Mouse (Mus musculus): Measurements from ENCODE around the gene Tmem40. TPM values are rescaled to one million over a fixed set of nuclear protein-coding genes. Genes with fewer than 3 reads are reported as not detected.

Tmem40 gene
- total and polyA plus RNA-seq, 3 experiments = not detected

DNA sequence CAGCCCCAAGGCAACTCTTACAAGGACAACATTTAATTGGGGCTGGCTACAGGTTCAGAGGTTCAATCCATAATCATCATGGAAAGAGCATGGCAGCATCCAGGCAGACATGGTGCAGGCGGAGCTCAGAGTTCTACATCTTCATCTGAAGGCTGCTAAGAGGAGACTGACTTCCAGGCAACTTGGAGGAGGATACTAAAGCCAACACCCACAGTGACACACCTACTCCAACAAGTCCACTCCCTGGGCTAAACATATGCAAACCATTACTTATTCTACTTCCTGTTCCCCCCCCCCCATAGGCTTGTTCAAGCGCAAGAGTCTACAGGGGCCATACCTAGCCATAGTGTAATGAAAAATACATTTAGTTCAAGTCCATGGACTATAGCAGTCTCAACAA is 77.9 kb downstream of the Tmem40 start:
- Histone ChIP-seq H3K27me3 (replicated peaks) (no peaks in the 10 kb centered on the region), H3K4me3 (replicated peaks in 1 of 3; ENCODE audit: low read depth in 2 of 3, low read length in 2 of 3, poor library complexity in 1 of 3) (no peak overlapping the region), H3K79me2 (replicated peaks; ENCODE audit: control insufficient read depth, extremely low read depth, insufficient read depth, poor library complexity, severe bottlenecking) (no peaks in the 10 kb centered on the region), H3K36me3 (replicated peaks in 1 of 2; ENCODE audit: control insufficient read depth in 1 of 2, insufficient read depth in 1 of 2, low read length in 1 of 2) (no peaks in the 10 kb centered on the region), H3K27ac (ENCODE audit: insufficient read depth, low read depth) (no peak overlapping the region), H3K9me3 (replicated peaks; ENCODE audit: low read length) (no peaks in the 10 kb centered on the region), H3K4me1 (ENCODE audit: control insufficient read depth in 1 of 2, insufficient read depth in 2 of 2) (peaks cover 3 to 9% of the 10 kb centered on the region in 2 experiments; a peak in 2 of 4 replicates), H3K4me2 (ENCODE audit: insufficient read depth, low read depth, poor library complexity, severe bottlenecking) (0 out of 2 replicates have a peak overlapping the region, but pooled peaks have one; percentile 5), H3K9ac (ENCODE audit: insufficient read depth, low read depth) (no peak overlapping the region)
- DNase-seq (ENCODE audit: extremely low read depth) = peak; percentile 12
- dilution Hi-C loops (cut with MboI; ENCODE audit: extremely low pct_ligation_motif_present, extremely low pct_unique_long_range_greater_than_20kb, low sequenced_read_pairs) (no loop called here), in situ Hi-C loops (cut with MboI; ENCODE audit: low pct_ligation_motif_present, low pct_unique_long_range_greater_than_20kb, low sequenced_read_pairs) (no loop called here)
- TF ChIP-seq ZNF384 (IDR thresholded peaks at IDR 0.05; ENCODE audit: low read depth, low read length) (no peak), PAX5 (IDR thresholded peaks at IDR 0.05; ENCODE audit: low read length) (no peak), MXI1 (IDR thresholded peaks at IDR 0.05; ENCODE audit: low read depth, low read length) (no peak), ZMIZ1 (IDR thresholded peaks at IDR 0.05; ENCODE audit: low read depth, low read length) (no peak), POLR2A (IDR thresholded peaks at IDR 0.05; ENCODE audit: low read depth, low read length) (0 out of 2 replicates have a peak, but pooled peaks have one; percentile 14)

DNA sequence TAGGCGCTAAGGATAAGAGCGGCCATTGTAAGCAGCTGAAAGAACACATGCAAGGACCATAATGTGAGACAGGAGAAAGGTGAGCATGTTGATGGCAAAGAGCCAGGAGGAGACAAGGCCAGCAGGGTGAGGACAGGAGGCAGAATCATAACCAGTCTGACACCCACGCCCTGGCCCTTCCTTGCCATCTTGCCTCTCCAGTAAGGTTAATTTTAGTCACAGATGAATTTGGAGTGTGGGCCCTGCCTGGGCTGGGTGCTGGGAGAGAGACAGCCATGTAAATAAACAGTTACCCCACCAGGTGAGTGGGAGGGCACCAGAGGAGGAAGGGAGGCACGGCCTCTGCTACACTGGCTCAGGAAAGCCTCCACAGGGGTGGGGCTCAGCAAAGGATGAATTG is 81.1 kb downstream of the Tmem40 start:
- no peaks in the 10 kb centered on the region for H3K36me3 ChIP-seq (replicated peaks in 1 of 2; ENCODE audit: control insufficient read depth in 1 of 2, insufficient read depth in 1 of 2, low read length in 1 of 2)
- H3K4me1 ChIP-seq (ENCODE audit: control insufficient read depth in 1 of 2, insufficient read depth in 2 of 2) = peaks cover 3 to 21% of the 10 kb centered on the region in 2 experiments; a peak in 2 of 4 replicates
- H3K4me3 ChIP-seq (replicated peaks in 1 of 3; ENCODE audit: low read depth in 2 of 3, low read length in 2 of 3, poor library complexity in 1 of 3) = no peak overlapping the region
- no peak for DNase-seq (ENCODE audit: extremely low read depth)
- in situ Hi-C loops (cut with MboI; ENCODE audit: low pct_ligation_motif_present, low pct_unique_long_range_greater_than_20kb, low sequenced_read_pairs) = no loop called here
- H3K27ac ChIP-seq (ENCODE audit: insufficient read depth, low read depth) = no peak overlapping the region
- dilution Hi-C loops (cut with MboI; ENCODE audit: extremely low pct_ligation_motif_present, extremely low pct_unique_long_range_greater_than_20kb, low sequenced_read_pairs) = no loop called here
- H3K79me2 ChIP-seq (replicated peaks; ENCODE audit: control insufficient read depth, extremely low read depth, insufficient read depth, poor library complexity, severe bottlenecking) = no peaks in the 10 kb centered on the region
- H3K9ac ChIP-seq (ENCODE audit: insufficient read depth, low read depth) = no peak overlapping the region
- no peak overlapping the region for H3K4me2 ChIP-seq (ENCODE audit: insufficient read depth, low read depth, poor library complexity, severe bottlenecking)
- no peak for TF ChIP-seq ELF1 (IDR thresholded peaks at IDR 0.05; ENCODE audit: low read depth, low read length)
- no peaks in the 10 kb centered on the region for H3K27me3 ChIP-seq (replicated peaks)
- no peaks in the 10 kb centered on the region for H3K9me3 ChIP-seq (replicated peaks; ENCODE audit: low read length)

Other genes starting within 250 kb of the Tmem40 start
- 17.2 and 18.4 TPM in 2 replicates for gene Tsen2, start 217.7 kb downstream of the Tmem40 start, total RNA-seq (2012; rRNA removed)
- gene Tsen2, start 217.7 kb downstream of the Tmem40 start, total RNA-seq (2014; rRNA removed) = 18.2 and 20.4 TPM in 2 replicates
- 30.1 and 33.8 TPM in 2 replicates for gene Tsen2, start 217.7 kb downstream of the Tmem40 start, polyA plus RNA-seq (2012; ENCODE audit: insufficient read length, low read depth)
- gene Mkrn2os, start 169.8 kb downstream of the Tmem40 start, total RNA-seq (2012; rRNA removed) = not detected in 2 replicates
- gene Mkrn2os, start 169.8 kb downstream of the Tmem40 start, total RNA-seq (2014; rRNA removed) = not detected in 2 replicates
- gene Mkrn2os, start 169.8 kb downstream of the Tmem40 start, polyA plus RNA-seq (2012; ENCODE audit: insufficient read length, low read depth) = not detected in 2 replicates
- gene Mkrn2, start 160.5 kb downstream of the Tmem40 start, total RNA-seq (2012; rRNA removed) = 11.7 and 14.6 TPM in 2 replicates
- 45.8 and 49.8 TPM in 2 replicates for gene Mkrn2, start 160.5 kb downstream of the Tmem40 start, total RNA-seq (2014; rRNA removed)
- gene Mkrn2, start 160.5 kb downstream of the Tmem40 start, polyA plus RNA-seq (2012; ENCODE audit: insufficient read length, low read depth) = 17.1 and 18.6 TPM in 2 replicates
- gene Raf1, start 85.8 kb downstream of the Tmem40 start, total RNA-seq (2012; rRNA removed) = 59.8 and 61.7 TPM in 2 replicates
- 76.8 and 79.2 TPM in 2 replicates for gene Raf1, start 85.8 kb downstream of the Tmem40 start, total RNA-seq (2014; rRNA removed)
- gene Raf1, start 85.8 kb downstream of the Tmem40 start, polyA plus RNA-seq (2012; ENCODE audit: insufficient read length, low read depth) = 53.5 and 63.2 TPM in 2 replicates
- 7.8 and 8.5 TPM in 2 replicates for gene Cand2, start 12.1 kb upstream of the Tmem40 start, total RNA-seq (2012; rRNA removed)
- 3.6 and 3.9 TPM in 2 replicates for gene Cand2, start 12.1 kb upstream of the Tmem40 start, total RNA-seq (2014; rRNA removed)
- 14.2 and 17.1 TPM in 2 replicates for gene Cand2, start 12.1 kb upstream of the Tmem40 start, polyA plus RNA-seq (2012; ENCODE audit: insufficient read length, low read depth)
- gene Rpl32, start 46.3 kb upstream of the Tmem40 start, total RNA-seq (2012; rRNA removed) = 5,179 and 5,276 TPM in 2 replicates
- gene Rpl32, start 46.3 kb upstream of the Tmem40 start, total RNA-seq (2014; rRNA removed) = 7,033 and 7,473 TPM in 2 replicates
- gene Rpl32, start 46.3 kb upstream of the Tmem40 start, polyA plus RNA-seq (2012; ENCODE audit: insufficient read length, low read depth) = 3,370 and 3,898 TPM in 2 replicates
- gene Efcab12, start 76.0 kb upstream of the Tmem40 start, total RNA-seq (2012; rRNA removed) = 0.04 and 0.13 TPM in 2 replicates
- gene Efcab12, start 76.0 kb upstream of the Tmem40 start, total RNA-seq (2014; rRNA removed) = 0.08 and 0.12 TPM in 2 replicates
- gene Efcab12, start 76.0 kb upstream of the Tmem40 start, polyA plus RNA-seq (2012; ENCODE audit: insufficient read length, low read depth) = 0.54 and 0.60 TPM in 2 replicates
- gene Mbd4, start 91.0 kb upstream of the Tmem40 start, total RNA-seq (2012; rRNA removed) = 6.8 and 7.3 TPM in 2 replicates
- 11.3 and 12.2 TPM in 2 replicates for gene Mbd4, start 91.0 kb upstream of the Tmem40 start, total RNA-seq (2014; rRNA removed)
- gene Mbd4, start 91.0 kb upstream of the Tmem40 start, polyA plus RNA-seq (2012; ENCODE audit: insufficient read length, low read depth) = 7.9 and 8.6 TPM in 2 replicates
- 8.8 and 14.1 TPM in 2 replicates for gene Ift122, start 91.1 kb upstream of the Tmem40 start, total RNA-seq (2012; rRNA removed)
- 5.9 and 7.9 TPM in 2 replicates for gene Ift122, start 91.1 kb upstream of the Tmem40 start, total RNA-seq (2014; rRNA removed)
- 6.9 and 8.6 TPM in 2 replicates for gene Ift122, start 91.1 kb upstream of the Tmem40 start, polyA plus RNA-seq (2012; ENCODE audit: insufficient read length, low read depth)
- gene Rho, start 169.3 kb upstream of the Tmem40 start, total RNA-seq (2012; rRNA removed) = 0.04 and 0.17 TPM in 2 replicates
- gene Rho, start 169.3 kb upstream of the Tmem40 start, total RNA-seq (2014; rRNA removed) = 0.04 TPM in 1 of 2 replicates, not detected in the other
- gene Rho, start 169.3 kb upstream of the Tmem40 start, polyA plus RNA-seq (2012; ENCODE audit: insufficient read length, low read depth) = not detected in 2 replicates
- 0.89 and 1.3 TPM in 2 replicates for gene H1foo, start 182.5 kb upstream of the Tmem40 start, total RNA-seq (2012; rRNA removed)
- gene H1foo, start 182.5 kb upstream of the Tmem40 start, total RNA-seq (2014; rRNA removed) = 0.77 and 0.90 TPM in 2 replicates
- 1.0 and 1.4 TPM in 2 replicates for gene H1foo, start 182.5 kb upstream of the Tmem40 start, polyA plus RNA-seq (2012; ENCODE audit: insufficient read length, low read depth)
- gene Plxnd1, start 232.6 kb upstream of the Tmem40 start, total RNA-seq (2012; rRNA removed) = 69.2 and 73.8 TPM in 2 replicates
- 20.4 and 27.7 TPM in 2 replicates for gene Plxnd1, start 232.6 kb upstream of the Tmem40 start, total RNA-seq (2014; rRNA removed)
- gene Plxnd1, start 232.6 kb upstream of the Tmem40 start, polyA plus RNA-seq (2012; ENCODE audit: insufficient read length, low read depth) = 49.3 and 63.2 TPM in 2 replicates

All from CH12.LX (cell line).